Mouse (Mus musculus) myocyte (in vitro differentiated cells): ENCODE data around the gene Trp53rka.

ENCODE experiments used
- E2F4 ChIP-seq: IDR thresholded peaks from one replicate; pipeline ENCODE4 v1.6.1; 2011; ENCODE audit warnings: mild to moderate bottlenecking, control low read depth, moderate library complexity; ENCODE audit not compliant: insufficient read depth
- POLR2A ChIP-seq: IDR thresholded peaks from one replicate; pipeline ENCODE4 v1.6.1; 2011; ENCODE audit warnings: low read depth, mild to moderate bottlenecking, control low read depth, moderate library complexity; ENCODE audit not compliant: insufficient read length
- USF1 ChIP-seq: IDR thresholded peaks from one replicate; pipeline ENCODE4 v1.6.1; 2011; ENCODE audit warnings: low read depth, mild to moderate bottlenecking, control low read depth, moderate library complexity

GRCm38 (mm10) chr2:165498816-165499215 is 5.7 kb upstream of the Trp53rka start:
- TF ChIP-seq USF1 (no peak), E2F4 (no peak), POLR2A (no peak)
